Mouse (Mus musculus): ENCODE results near the gene Dck.

GRCm38 (mm10) chr5:88721003-88721475 lies 43.8 kb upstream of the Dck start:
- no peak for TF ChIP-seq POLR2A (IDR thresholded peaks at IDR 0.05; ENCODE audit: extremely low read depth, insufficient read depth, low read length)
- TF ChIP-seq CTCF (IDR thresholded peaks at IDR 0.05; ENCODE audit: low read depth, low read length), result no peak

Measured in liver, adult 2 months (tissue).